ENCODE assay signal across 14 mouse cellular contexts in the genomic region with DNA sequence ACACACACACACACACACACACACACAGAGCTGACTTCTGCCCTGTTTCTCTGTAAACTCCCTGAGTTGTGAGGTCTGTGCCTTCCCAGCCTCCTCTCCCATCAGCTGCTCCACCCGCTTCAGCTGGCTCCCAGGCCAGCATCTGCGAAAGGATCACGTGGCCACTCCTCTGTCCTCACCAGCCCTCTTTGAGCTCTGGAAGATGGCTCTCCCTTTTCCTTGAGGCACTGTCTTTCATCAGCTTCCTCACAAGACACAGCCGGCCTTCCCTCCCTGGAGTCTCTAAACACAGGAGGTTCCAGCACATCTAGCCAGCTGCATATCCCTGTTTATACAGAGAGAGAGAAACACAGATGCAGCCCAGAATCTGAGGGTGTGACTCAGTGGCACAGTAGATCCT. TPM values are rescaled to one million over a fixed set of nuclear protein-coding genes. Genes with fewer than 3 reads are reported as not detected.
DNase-seq lines count a peak whose midpoint lies in the region; ATAC-seq and TF ChIP-seq lines count a peak whose summit lies in the region.
"Had no signal": no experiment of that assay in that cellular context is flagged by ENCODE, and none has a peak within 500 bp of the region (broad histone marks: within the 10 kb centered on the region; RNA-seq: fewer than 3 reads in every experiment).

No protein-coding gene starts in this region.

- peak; percentile 95 for DNase-seq in heart, adult 11 months
- peak; percentile 3 for DNase-seq in right cerebral cortex, postnatal 4 days
- no peak for DNase-seq in right cerebral cortex, postnatal 14 days
- peak; percentile 15 for DNase-seq in heart, postnatal 0 days (ENCODE audit: low spot score)
- peak; percentile 24 to 33 for DNase-seq in urinary bladder, postnatal 36 days (ENCODE audit: low spot score in 2 of 2)
- DNase-seq in thymus, postnatal 25 days = no peak
- DNase-seq in neural tube, embryonic 10.5 days (ENCODE audit: extremely low spot score, low spot score) = no peak

- H3K27ac ChIP-seq in heart, embryonic 12.5 days (ENCODE audit: poor library complexity, severe bottlenecking) = no peak overlapping the region
- no peak overlapping the region for H3K27ac ChIP-seq in heart, postnatal 0 days (ENCODE audit: low read depth)
- H3K27ac ChIP-seq: limb, embryonic 12.5 days; midbrain, embryonic 12.5 days had no signal

- H3K4me2 ChIP-seq in heart, embryonic 12.5 days = no peak overlapping the region
- H3K4me2 ChIP-seq in heart, postnatal 0 days (ENCODE audit: low read depth, low read length) = no peak overlapping the region
- H3K4me2 ChIP-seq: limb, embryonic 12.5 days; midbrain, embryonic 12.5 days had no signal

- TF ChIP-seq EP300 in heart, postnatal 0 days (IDR thresholded peaks at IDR 0.05; ENCODE audit: low read depth) = no peak

- ATAC-seq in heart, embryonic 12.5 days (ENCODE audit: insufficient number of reproducible peaks, low FRiP score) = no peak
- peak; percentile 44 for ATAC-seq in heart, postnatal 0 days (ENCODE audit: insufficient read depth, low read depth)
- ATAC-seq: forebrain, embryonic 14.5 days; lung, postnatal 0 days had no signal

- no peak for TF ChIP-seq CTCF in heart, postnatal 0 days (IDR thresholded peaks at IDR 0.05; ENCODE audit: low read depth)

- peaks cover 10% of the 10 kb centered on the region for H3K9me3 ChIP-seq in heart, embryonic 12.5 days (replicated peaks)
- no peaks in the 10 kb centered on the region for H3K9me3 ChIP-seq in heart, postnatal 0 days (replicated peaks; ENCODE audit: control insufficient read depth, low read length)

- H3K4me3 ChIP-seq in heart, embryonic 12.5 days = no peak overlapping the region
- no peak overlapping the region for H3K4me3 ChIP-seq in heart, postnatal 0 days (ENCODE audit: low read depth, low read length)
- H3K4me3 ChIP-seq: limb, embryonic 12.5 days; midbrain, embryonic 12.5 days had no signal

- H3K27me3 ChIP-seq in heart, embryonic 12.5 days (replicated peaks) = no peaks in the 10 kb centered on the region
- no peaks in the 10 kb centered on the region for H3K27me3 ChIP-seq in heart, postnatal 0 days (ENCODE audit: control insufficient read depth, insufficient read depth, low read length)
- H3K27me3 ChIP-seq: limb, embryonic 12.5 days; midbrain, embryonic 12.5 days had no signal

- no peaks in the 10 kb centered on the region for H3K4me1 ChIP-seq in heart, embryonic 12.5 days (replicated peaks)
- H3K4me1 ChIP-seq in heart, postnatal 0 days (ENCODE audit: control insufficient read depth, insufficient read depth) = no peaks in the 10 kb centered on the region
- H3K4me1 ChIP-seq: limb, embryonic 12.5 days had no signal

- no peaks in the 10 kb centered on the region for H3K36me3 ChIP-seq in heart, embryonic 12.5 days
- no peaks in the 10 kb centered on the region for H3K36me3 ChIP-seq in heart, postnatal 0 days (replicated peaks; ENCODE audit: control insufficient read depth, insufficient read depth, low read length)
- H3K36me3 ChIP-seq: limb, embryonic 12.5 days; midbrain, embryonic 12.5 days had no signal

- no peak overlapping the region for H3K9ac ChIP-seq in heart, embryonic 12.5 days
- no peak overlapping the region for H3K9ac ChIP-seq in heart, postnatal 0 days (replicated peaks; ENCODE audit: low read depth, low read length)
- H3K9ac ChIP-seq: limb, embryonic 12.5 days; midbrain, embryonic 12.5 days had no signal

- WGBS in heart, embryonic 12.5 days = 37% methylated on average over 4 of the region's 4 CpGs
- WGBS in heart, postnatal 0 days = 37% methylated on average over 4 of the region's 4 CpGs

RNA-seq across cellular contexts. Expression of gene Padi2, which starts 22.3 kb away (rescaled TPM):
- 3.3 and 4.1 TPM in 2 replicates for polyA plus RNA-seq in heart, embryonic 12.5 days (2016; fragmentation: Nextera tagmentation; extraction: Ambion mirVana)
- 0.31 TPM in 1 of 2 replicates, not detected in the other for total RNA-seq in heart, postnatal 0 days (2014; rRNA removed; ENCODE audit: low replicate concordance)
- 0.18 and 0.44 TPM in 2 replicates for polyA plus RNA-seq in heart, postnatal 0 days (2015; fragmentation: Nextera tagmentation; extraction: Ambion mirVana)

RNA-seq across cellular contexts. Expression of gene Padi1, which starts 38.3 kb away (rescaled TPM):
- 0.10 and 0.28 TPM in 2 replicates for polyA plus RNA-seq in heart, embryonic 12.5 days (2016; fragmentation: Nextera tagmentation; extraction: Ambion mirVana)
- not detected in 2 replicates for total RNA-seq in heart, postnatal 0 days (2014; rRNA removed; ENCODE audit: low replicate concordance)
- polyA plus RNA-seq in heart, postnatal 0 days (2015; fragmentation: Nextera tagmentation; extraction: Ambion mirVana) = 0.04 TPM in 1 of 2 replicates, not detected in the other
- total RNA-seq: adrenal gland, adult 18-20 months; layer of hippocampus, postnatal 25 days had no signal
- polyA plus RNA-seq: forebrain, embryonic 14.5 days had no signal

Comparison
In these comparisons a context has a peak if more than half of its experiments do, and no peak if none do; other contexts are left out.
1. DNase-seq: peak in heart, adult 11 months (single experiment), right cerebral cortex, postnatal 4 days (single experiment), heart, postnatal 0 days (single experiment) and urinary bladder, postnatal 36 days (2 of 2); none in right cerebral cortex, postnatal 14 days (single experiment), thymus, postnatal 25 days (single experiment) and neural tube, embryonic 10.5 days (single experiment).